Mouse (Mus musculus) liver, embryonic 14.5 days (tissue): Measurements from ENCODE around the gene Gab2. TPM values are rescaled to one million over a fixed set of nuclear protein-coding genes. Genes with fewer than 3 reads are reported as not detected.
A peak's percentile ranks its signal among the peaks of the same experiment; 100 is the strongest.

Experiments
- ATAC-seq: fragments of 200-750 bp; cut with Nextera tagmentation; 2 replicates; pipeline ENCODE4 v1.8.0; 2017; ENCODE audit warnings: moderate number of reproducible peaks, mild to moderate bottlenecking, moderate library complexity; ENCODE audit not compliant: insufficient read depth
- DNase-seq, 3 experiments: peaks; one replicate each; pipeline ENCODE4 v3.0.0-alpha.2; 2012 to 2013; ENCODE audit warnings: low read depth in 3 of 3, low spot score in 3 of 3
- H3K27ac ChIP-seq: fragments of 300-500 bp; sonication (generic); 2 replicates; pipeline ENCODE4 v1.5.1; 2014; ENCODE audit warnings: moderate library complexity, mild to moderate bottlenecking, control low read depth, inconsistent platforms
- H3K27me3 ChIP-seq: fragments of 300-500 bp; sonication (generic); 2 replicates; pipeline ENCODE4 v1.6.1; 2014; ENCODE audit warnings: mild to moderate bottlenecking, low read length, moderate library complexity; ENCODE audit not compliant: control insufficient read depth, insufficient read depth
- H3K36me3 ChIP-seq: fragments of 300-500 bp; sonication (generic); replicated peaks from 2 replicates; pipeline ENCODE4 v1.6.1; 2014; ENCODE audit warnings: low read depth; ENCODE audit not compliant: control insufficient read depth, insufficient read depth
- H3K4me1 ChIP-seq, 2 experiments: fragments of 200-500 bp in 1 of 2; fragments of 300-500 bp in 1 of 2; sonication (generic) in 1 of 2; replicated peaks; 2 replicates each; pipeline ENCODE4 v1.6.1; 2012 to 2014; ENCODE audit warnings: antibody characterized with exemption in 1 of 2, inconsistent platforms in 1 of 2, low read length in 1 of 2; ENCODE audit not compliant: control insufficient read depth in 2 of 2, insufficient read depth in 2 of 2
- H3K4me2 ChIP-seq: fragments of 300-500 bp; sonication (generic); 2 replicates; pipeline ENCODE4 v1.6.1; 2014; ENCODE audit warnings: low read depth, mild to moderate bottlenecking, control low read depth, moderate library complexity
- H3K4me3 ChIP-seq, 2 experiments: fragments of 200-500 bp in 1 of 2; fragments of 300-500 bp in 1 of 2; sonication (generic) in 1 of 2; 2 replicates each; pipeline ENCODE4 v1.5.1; 2012 to 2014; ENCODE audit warnings: low read depth in 2 of 2, low read length in 2 of 2, mild to moderate bottlenecking in 2 of 2, control low read depth in 1 of 2, inconsistent platforms in 1 of 2, moderate library complexity in 1 of 2; ENCODE audit not compliant: insufficient read depth in 1 of 2
- H3K9ac ChIP-seq: fragments of 300-500 bp; sonication (generic); replicated peaks from 2 replicates; pipeline ENCODE4 v1.6.1; 2014; ENCODE audit warnings: mild to moderate bottlenecking, control low read depth, moderate library complexity
- H3K9me3 ChIP-seq: fragments of 300-500 bp; sonication (generic); 2 replicates; pipeline ENCODE4 v1.6.1; 2016; ENCODE audit warnings: low read length, mixed read lengths; ENCODE audit not compliant: control insufficient read depth
- CTCF ChIP-seq: IDR thresholded peaks from 2 replicates; pipeline ENCODE4 v1.5.1; 2016; ENCODE audit warnings: antibody characterized with exemption, low read depth, control low read depth
- EP300 ChIP-seq: IDR thresholded peaks from 2 replicates; pipeline ENCODE4 v1.6.1; 2016; ENCODE audit warnings: antibody characterized with exemption, low read depth
- WGBS: fragments of 180-500 bp; shearing (Covaris S2); extraction: QIAGEN DNeasy Blood & Tissue Kit; methylation state at CpG from one replicate; pipeline ENCODE4 v1.1.7; 2014; ENCODE audit not compliant: insufficient replicate concordance; 5-methylcytosine and 5-hydroxymethylcytosine counted together
- polyA plus RNA-seq, 2 experiments: library from polyadenylated mRNA; depleted of rRNA in 1 of 2; stranded (reverse) in 1 of 2; unstranded in 1 of 2; fragments of >200 nt; fragmentation: Nextera tagmentation in 1 of 2; extraction: Ambion mirVana in 1 of 2; gene quantifications; 2 replicates each; pipeline versions ENCODE4 v1.2.1 to v1.2.3; 2012 to 2014

Gab2 gene
- polyA plus RNA-seq, 2 experiments = 1.9 to 2.4 TPM

- Histone ChIP-seq H3K9me3 (no peaks in the 10 kb centered on the region), H3K36me3 (no peaks in the 10 kb centered on the region), H3K27ac (no peak overlapping the region), H3K27me3 (no peaks in the 10 kb centered on the region), H3K4me3 (no peak overlapping the region), H3K9ac (no peak overlapping the region), H3K4me2 (no peak overlapping the region), H3K4me1 (no peaks in the 10 kb centered on the region)
- DNase-seq (no peak), ATAC-seq (no peak)
- TF ChIP-seq CTCF (no peak), EP300 (no peak)
- WGBS = 78% methylated on average over 5 of the region's 5 CpGs
These were observed 166.8 kb downstream of the Gab2 start for GRCm38 (mm10) chr7:97248136-97248535.

- no peak overlapping the region for H3K4me2 ChIP-seq
- no peak overlapping the region for H3K27ac ChIP-seq
- H3K9ac ChIP-seq = no peak overlapping the region
- no peak overlapping the region for H3K4me3 ChIP-seq
- no peak for ATAC-seq
- TF ChIP-seq EP300 (no peak), CTCF (no peak)
- H3K27me3 ChIP-seq = no peaks in the 10 kb centered on the region
- DNase-seq = no peak
- no peaks in the 10 kb centered on the region for H3K9me3 ChIP-seq
- H3K36me3 ChIP-seq = no peaks in the 10 kb centered on the region
- WGBS = 28% methylated on average over 2 of the region's 2 CpGs
- H3K4me1 ChIP-seq = no peaks in the 10 kb centered on the region
These were observed 170.3 kb downstream of the Gab2 start for GRCm38 (mm10) chr7:97251638-97252037.

- no peak for DNase-seq
- no peak overlapping the region for H3K4me2 ChIP-seq
- no peak overlapping the region for H3K27ac ChIP-seq
- H3K36me3 ChIP-seq = no peaks in the 10 kb centered on the region
- H3K27me3 ChIP-seq = no peaks in the 10 kb centered on the region
- no peak for TF ChIP-seq EP300
- no peak for TF ChIP-seq CTCF
- no peak overlapping the region for H3K9ac ChIP-seq
- no peak overlapping the region for H3K4me3 ChIP-seq
- WGBS = 63% methylated on average over 1 of the region's 1 CpGs
- no peak for ATAC-seq
- no peaks in the 10 kb centered on the region for H3K4me1 ChIP-seq
- no peaks in the 10 kb centered on the region for H3K9me3 ChIP-seq
These were observed 181.2 kb downstream of the Gab2 start for GRCm38 (mm10) chr7:97262541-97262940.

GRCm38 (mm10) chr7:97270367-97270766 lies 189.0 kb downstream of the Gab2 start:
- no peaks in the 10 kb centered on the region for H3K27me3 ChIP-seq
- H3K4me1 ChIP-seq = peaks cover 6 to 10% of the 10 kb centered on the region in 2 experiments; a peak in 3 of 4 replicates
- no peak overlapping the region for H3K4me2 ChIP-seq
- DNase-seq (peak; percentile 10 to 32 (median 22)), ATAC-seq (peak; percentile 82)
- no peaks in the 10 kb centered on the region for H3K36me3 ChIP-seq
- TF ChIP-seq EP300 (peak; percentile 52), CTCF (no peak)
- H3K27ac ChIP-seq = no peak overlapping the region; the same call in none of the 2 replicates
- no peak overlapping the region for H3K4me3 ChIP-seq
- no peak overlapping the region for H3K9ac ChIP-seq
- H3K9me3 ChIP-seq = no peaks in the 10 kb centered on the region

- Histone ChIP-seq H3K9ac (no peak overlapping the region), H3K9me3 (no peaks in the 10 kb centered on the region), H3K27ac (no peak overlapping the region), H3K4me1 (peaks cover 6 to 10% of the 10 kb centered on the region in 2 experiments; a peak in 3 of 4 replicates), H3K36me3 (no peaks in the 10 kb centered on the region), H3K4me2 (no peak overlapping the region), H3K27me3 (no peaks in the 10 kb centered on the region), H3K4me3 (no peak overlapping the region)
- ATAC-seq (no peak), DNase-seq (no peak)
- 56% methylated on average over 1 of the region's 1 CpGs for WGBS
- TF ChIP-seq EP300 (no peak), CTCF (no peak)
These were observed 189.7 kb downstream of the Gab2 start for GRCm38 (mm10) chr7:97271068-97271467.

- no peak overlapping the region for H3K27ac ChIP-seq
- H3K27me3 ChIP-seq = no peaks in the 10 kb centered on the region
- no peak overlapping the region for H3K4me2 ChIP-seq
- ATAC-seq (no peak), DNase-seq (no peak)
- no peaks in the 10 kb centered on the region; a peak in 1 of 4 replicates for H3K4me1 ChIP-seq
- no peaks in the 10 kb centered on the region for H3K36me3 ChIP-seq
- H3K4me3 ChIP-seq = no peak overlapping the region
- 39% methylated on average over 2 of the region's 2 CpGs for WGBS
- H3K9me3 ChIP-seq = no peaks in the 10 kb centered on the region
- H3K9ac ChIP-seq = no peak overlapping the region
- TF ChIP-seq CTCF (no peak), EP300 (no peak)
These were observed 215.6 kb downstream of the Gab2 start for GRCm38 (mm10) chr7:97296986-97297385.
